Mouse (Mus musculus) forebrain, embryonic 10.5 days (tissue): ENCODE results near the gene Emilin2. TPM values are rescaled to one million over a fixed set of nuclear protein-coding genes. Genes with fewer than 3 reads are reported as not detected.

Source experiments
- DNase-seq: peaks from one replicate; pipeline ENCODE4 v3.0.0-alpha.2; 2017; ENCODE audit warnings: low spot score; ENCODE audit errors: extremely low spot score
- H3K27ac ChIP-seq: fragments of 300-500 bp; sonication (generic); 2 replicates; pipeline ENCODE4 v1.5.1; 2016; ENCODE audit warnings: mild to moderate bottlenecking
- H3K27me3 ChIP-seq: fragments of 300-500 bp; sonication (generic); 2 replicates; pipeline ENCODE4 v1.6.1; 2016; ENCODE audit warnings: mild to moderate bottlenecking; ENCODE audit not compliant: poor library complexity, severe bottlenecking
- H3K36me3 ChIP-seq: fragments of 300-500 bp; sonication (generic); replicated peaks from 2 replicates; pipeline ENCODE4 v1.6.1; 2016; ENCODE audit warnings: mild to moderate bottlenecking, moderate library complexity
- H3K4me1 ChIP-seq: fragments of 300-500 bp; sonication (generic); 2 replicates; pipeline ENCODE4 v1.6.1; 2016
- H3K4me3 ChIP-seq: fragments of 300-500 bp; sonication (generic); 2 replicates; pipeline ENCODE4 v1.5.1; 2016; ENCODE audit warnings: mild to moderate bottlenecking, moderate library complexity
- H3K9me3 ChIP-seq: fragments of 300-500 bp; sonication (generic); 2 replicates; pipeline ENCODE4 v1.6.1; 2016; ENCODE audit warnings: mild to moderate bottlenecking, moderate library complexity
- WGBS: fragments of 180-500 bp; shearing (Covaris S2); methylation state at CpG from one replicate; pipeline ENCODE4 v1.1.7; 2016; 5-methylcytosine and 5-hydroxymethylcytosine counted together
- polyA plus RNA-seq: library from polyadenylated mRNA; unstranded; fragments of >200 nt; fragmentation: Nextera tagmentation; extraction: Ambion mirVana; gene quantifications from 2 replicates; pipeline ENCODE4 v1.2.1, GENCODE M21; 2016

Emilin2 gene
- polyA plus RNA-seq, 1 experiment from 2014 or later, result 19.7 TPM

GRCm38 (mm10) chr17:71310486-71311339 is 1.1 kb downstream of the Emilin2 start:
- 0 out of 2 replicates have a peak, but pooled peaks cover 2% of the 10 kb centered on the region for H3K36me3 ChIP-seq
- peak overlapping the region; percentile 91 for H3K27ac ChIP-seq
- H3K27me3 ChIP-seq, result peaks cover 29% of the 10 kb centered on the region

GRCm38 (mm10) chr17:71309711-71310485 is 1.9 kb downstream of the Emilin2 start:
- Histone ChIP-seq H3K4me1 (peaks cover 41% of the 10 kb centered on the region), H3K4me3 (peak overlapping the region; percentile 83), H3K27ac (peak overlapping the region; percentile 91), H3K27me3 (peaks cover 29% of the 10 kb centered on the region), H3K36me3 (0 out of 2 replicates have a peak, but pooled peaks cover 2% of the 10 kb centered on the region), H3K9me3 (no peaks in the 10 kb centered on the region)
- 3% methylated on average over 23 of the region's 23 CpGs for WGBS
- peak; percentile 64 for DNase-seq

More at GRCm38 (mm10) chr17:71310486-71311339, 1.1 kb downstream of the Emilin2 start:
- Histone ChIP-seq H3K4me3 (peak overlapping the region; percentile 83), H3K4me1 (peaks cover 41% of the 10 kb centered on the region), H3K9me3 (no peaks in the 10 kb centered on the region)
- WGBS, result under 1% methylated on average over 67 of the region's 67 CpGs
- peak; percentile 69 for DNase-seq

GRCm38 (mm10) chr17:71309141-71309540 is 2.6 kb downstream of the Emilin2 start:
- Histone ChIP-seq H3K27me3 (peaks cover 29% of the 10 kb centered on the region), H3K27ac (peak overlapping the region; percentile 91), H3K4me3 (peak overlapping the region; percentile 83), H3K36me3 (0 out of 2 replicates have a peak, but pooled peaks cover 2% of the 10 kb centered on the region), H3K9me3 (no peaks in the 10 kb centered on the region), H3K4me1 (peaks cover 41% of the 10 kb centered on the region)
- 11% methylated on average over 14 of the region's 14 CpGs for WGBS
- peak; percentile 48 for DNase-seq

GRCm38 (mm10) chr17:71308296-71308695 is 3.5 kb downstream of the Emilin2 start:
- 94% methylated on average over 5 of the region's 5 CpGs for WGBS
- no peaks in the 10 kb centered on the region for H3K9me3 ChIP-seq
- H3K4me3 ChIP-seq, result no peak overlapping the region
- H3K27me3 ChIP-seq, result peaks cover 29% of the 10 kb centered on the region
- DNase-seq, result no peak
- H3K4me1 ChIP-seq, result peaks cover 41% of the 10 kb centered on the region
- H3K27ac ChIP-seq, result no peak overlapping the region
- peaks cover 3% of the 10 kb centered on the region; the same call in 1 of the 2 replicates for H3K36me3 ChIP-seq

- Histone ChIP-seq H3K27me3 (peaks cover 29% of the 10 kb centered on the region), H3K9me3 (no peaks in the 10 kb centered on the region), H3K36me3 (peaks cover 12% of the 10 kb centered on the region), H3K4me3 (no peak overlapping the region), H3K27ac (no peak overlapping the region), H3K4me1 (peaks cover 38% of the 10 kb centered on the region)
- 93% methylated on average over 10 of the region's 10 CpGs for WGBS
- no peak for DNase-seq
Measured at GRCm38 (mm10) chr17:71307251-71307790, 4.5 kb downstream of the Emilin2 start.

GRCm38 (mm10) chr17:71306716-71307115 is 5.1 kb downstream of the Emilin2 start:
- Histone ChIP-seq H3K27me3 (peaks cover 24% of the 10 kb centered on the region), H3K9me3 (no peaks in the 10 kb centered on the region), H3K4me1 (peaks cover 34% of the 10 kb centered on the region), H3K4me3 (no peak overlapping the region), H3K36me3 (peaks cover 13% of the 10 kb centered on the region), H3K27ac (no peak overlapping the region)
- DNase-seq, result no peak
- WGBS, result 91% methylated on average over 4 of the region's 4 CpGs

- no peak for DNase-seq
- Histone ChIP-seq H3K36me3 (peaks cover 13% of the 10 kb centered on the region), H3K27me3 (peaks cover 20% of the 10 kb centered on the region), H3K9me3 (no peaks in the 10 kb centered on the region), H3K4me3 (no peak overlapping the region), H3K27ac (no peak overlapping the region), H3K4me1 (peaks cover 28% of the 10 kb centered on the region)
- 87% methylated on average over 6 of the region's 6 CpGs for WGBS
Measured at GRCm38 (mm10) chr17:71306091-71306490, 5.7 kb downstream of the Emilin2 start.

- Histone ChIP-seq H3K4me3 (no peak overlapping the region), H3K36me3 (peaks cover 26% of the 10 kb centered on the region), H3K4me1 (peaks cover 1% of the 10 kb centered on the region), H3K27me3 (no peaks in the 10 kb centered on the region), H3K27ac (no peak overlapping the region), H3K9me3 (no peaks in the 10 kb centered on the region)
- 90% methylated on average over 6 of the region's 6 CpGs for WGBS
- DNase-seq, result no peak
Measured at GRCm38 (mm10) chr17:71303444-71303843, 8.3 kb downstream of the Emilin2 start.

- Histone ChIP-seq H3K27me3 (no peaks in the 10 kb centered on the region), H3K27ac (no peak overlapping the region), H3K36me3 (peaks cover 25% of the 10 kb centered on the region), H3K4me3 (no peak overlapping the region), H3K4me1 (no peaks in the 10 kb centered on the region), H3K9me3 (no peaks in the 10 kb centered on the region)
- DNase-seq, result no peak
- 76% methylated on average over 5 of the region's 5 CpGs for WGBS
Measured at GRCm38 (mm10) chr17:71301413-71301812, 10.4 kb downstream of the Emilin2 start.

- Histone ChIP-seq H3K4me1 (no peaks in the 10 kb centered on the region), H3K27ac (no peak overlapping the region), H3K4me3 (no peak overlapping the region), H3K9me3 (no peaks in the 10 kb centered on the region), H3K36me3 (peaks cover 25% of the 10 kb centered on the region), H3K27me3 (no peaks in the 10 kb centered on the region)
- DNase-seq, result no peak
- 92% methylated on average over 2 of the region's 2 CpGs for WGBS
Measured at GRCm38 (mm10) chr17:71300338-71300737, 11.4 kb downstream of the Emilin2 start.

GRCm38 (mm10) chr17:71299879-71300278 is 11.9 kb downstream of the Emilin2 start:
- WGBS, result 86% methylated on average over 4 of the region's 4 CpGs
- no peak for DNase-seq
- no peaks in the 10 kb centered on the region for H3K4me1 ChIP-seq
- H3K36me3 ChIP-seq, result peaks cover 25% of the 10 kb centered on the region
- H3K9me3 ChIP-seq, result no peaks in the 10 kb centered on the region
- H3K27me3 ChIP-seq, result no peaks in the 10 kb centered on the region
- H3K4me3 ChIP-seq, result no peak overlapping the region
- H3K27ac ChIP-seq, result no peak overlapping the region

- 95% methylated on average over 3 of the region's 3 CpGs for WGBS
Measured at GRCm38 (mm10) chr17:71294570-71294969, 17.2 kb downstream of the Emilin2 start.

More at GRCm38 (mm10) chr17:71294570-71294969, 17.2 kb downstream of the Emilin2 start:
- Histone ChIP-seq H3K4me3 (no peak overlapping the region), H3K9me3 (no peaks in the 10 kb centered on the region), H3K27ac (no peak overlapping the region), H3K27me3 (no peaks in the 10 kb centered on the region), H3K4me1 (peaks cover 14% of the 10 kb centered on the region), H3K36me3 (peaks cover 13% of the 10 kb centered on the region)
- no peak for DNase-seq
